Mouse (Mus musculus): ENCODE measurements around the gene Macrod2. TPM values are rescaled to one million over a fixed set of nuclear protein-coding genes. Genes with fewer than 3 reads are reported as not detected.

Macrod2 gene
- total RNA-seq, 2 experiments from 2014 or later, result 69.6 to 70.8 TPM

DNA sequence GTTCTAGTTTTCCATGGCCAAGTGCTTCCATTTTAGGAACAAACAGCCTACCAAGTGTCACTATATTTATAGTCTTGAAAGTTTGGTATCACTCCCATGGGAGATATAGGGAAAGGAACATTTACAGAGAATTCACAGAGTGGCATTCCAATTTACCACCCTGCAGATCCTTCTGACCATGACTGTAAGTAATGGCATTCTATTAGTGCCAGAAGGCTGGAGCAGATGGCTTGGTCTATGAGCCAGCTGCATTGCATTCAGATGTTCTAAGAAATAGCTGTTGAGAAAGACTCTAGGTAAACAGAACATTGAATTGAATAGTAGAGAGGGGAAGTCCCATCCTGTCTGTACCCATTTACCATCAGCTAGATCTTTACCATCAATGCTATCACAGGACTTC lies 1954.7 kb downstream of the Macrod2 start:
- DNase-seq (ENCODE audit: extremely low spot score in 1 of 2, low spot score in 2 of 2), result no peak
- intact Hi-C loops (cut with DNase I), result no loop called here

DNA sequence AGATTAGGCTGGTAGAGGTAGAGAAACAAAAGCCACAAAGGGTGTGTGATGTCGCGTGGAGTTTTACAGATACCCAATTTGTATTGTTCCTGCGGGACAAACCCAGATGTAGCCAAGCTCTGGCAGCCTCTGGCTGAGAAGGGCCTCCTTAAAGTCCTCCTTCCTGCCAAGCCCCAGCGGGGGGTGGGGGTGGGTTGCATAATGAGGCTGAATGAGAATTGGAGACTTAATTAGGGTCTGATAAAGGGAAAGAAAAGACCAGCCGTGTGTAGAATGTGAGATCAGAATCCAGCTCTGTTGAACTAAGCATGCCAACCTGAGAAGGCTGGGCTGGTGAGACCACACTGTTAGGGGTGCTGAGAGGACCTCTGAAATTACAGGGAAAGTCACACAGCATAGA lies 1967.8 kb downstream of the Macrod2 start:
- DNase-seq (ENCODE audit: extremely low spot score in 1 of 2, low spot score in 2 of 2), result peak; percentile 16 to 25
- intact Hi-C loops (cut with DNase I), result no loop called here

DNA sequence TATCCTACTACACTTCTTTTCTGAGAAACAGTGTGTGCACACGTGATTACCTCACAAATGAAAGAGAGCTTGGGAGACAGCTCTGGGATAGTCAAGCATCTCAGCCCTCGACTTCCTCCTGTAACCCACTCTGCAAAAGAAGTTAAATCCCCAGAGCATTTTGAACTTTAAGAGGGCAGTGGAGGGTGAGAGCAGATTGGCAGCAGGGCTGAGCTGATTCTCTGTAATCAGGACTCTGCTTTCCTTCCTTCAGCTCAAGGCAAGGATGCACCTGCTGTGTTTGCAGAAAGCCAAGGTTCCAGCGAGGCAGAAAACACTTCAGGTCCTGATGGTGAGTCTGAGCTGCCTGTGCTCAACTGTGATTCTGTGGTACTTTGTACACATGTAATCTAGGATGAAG lies 1978.9 kb downstream of the Macrod2 start:
- intact Hi-C loops (cut with DNase I), result no loop called here
- DNase-seq (ENCODE audit: extremely low spot score in 1 of 2, low spot score in 2 of 2), result no peak

DNA sequence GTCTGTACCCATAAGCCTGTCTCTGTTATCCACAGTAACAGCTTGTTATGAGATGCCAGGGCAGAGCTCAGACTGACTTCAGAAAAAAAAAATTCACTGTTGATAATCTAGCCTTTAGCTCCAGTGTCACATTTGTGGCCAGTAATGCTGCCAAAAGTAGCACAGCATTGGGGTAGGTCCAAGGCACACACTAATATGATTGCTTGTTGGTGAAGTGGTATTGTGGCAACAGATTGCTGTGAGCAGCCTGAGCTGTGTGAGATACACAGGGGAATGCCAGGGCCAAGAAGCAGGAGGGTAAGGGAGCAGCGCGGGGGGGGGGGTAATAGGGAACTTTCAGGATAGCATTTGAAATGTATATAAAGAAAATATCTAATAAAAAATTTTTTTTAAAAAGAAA lies 1985.5 kb downstream of the Macrod2 start:
- DNase-seq (ENCODE audit: extremely low spot score in 1 of 2, low spot score in 2 of 2), result no peak
- intact Hi-C loops (cut with DNase I), result no loop called here

DNA sequence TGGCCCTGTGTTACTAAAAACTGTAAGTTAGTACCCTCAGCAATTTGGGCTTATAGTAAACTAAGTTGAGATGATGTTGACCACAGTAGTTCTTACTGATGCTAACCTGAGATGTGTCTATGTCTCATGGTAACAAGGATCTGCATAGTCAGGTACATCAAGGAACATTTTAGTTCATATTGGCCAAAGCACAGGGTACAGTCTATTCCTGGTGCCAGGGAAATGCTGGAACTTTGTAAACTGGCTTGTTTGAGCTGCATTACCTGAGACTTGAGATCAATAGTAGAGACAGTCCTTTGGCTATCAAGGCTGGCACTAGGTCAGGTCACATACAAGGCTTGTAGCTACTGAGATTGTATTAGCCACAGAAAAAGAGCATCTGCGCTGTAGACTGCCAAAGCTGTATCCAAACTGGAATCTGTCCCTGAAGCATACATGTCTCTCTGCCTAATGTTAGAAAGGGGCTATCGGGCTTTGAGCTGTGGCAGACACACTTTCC lies 1986.0 kb downstream of the Macrod2 start:
- intact Hi-C loops (cut with DNase I), result no loop called here
- DNase-seq (ENCODE audit: extremely low spot score in 1 of 2, low spot score in 2 of 2), result no peak

DNA sequence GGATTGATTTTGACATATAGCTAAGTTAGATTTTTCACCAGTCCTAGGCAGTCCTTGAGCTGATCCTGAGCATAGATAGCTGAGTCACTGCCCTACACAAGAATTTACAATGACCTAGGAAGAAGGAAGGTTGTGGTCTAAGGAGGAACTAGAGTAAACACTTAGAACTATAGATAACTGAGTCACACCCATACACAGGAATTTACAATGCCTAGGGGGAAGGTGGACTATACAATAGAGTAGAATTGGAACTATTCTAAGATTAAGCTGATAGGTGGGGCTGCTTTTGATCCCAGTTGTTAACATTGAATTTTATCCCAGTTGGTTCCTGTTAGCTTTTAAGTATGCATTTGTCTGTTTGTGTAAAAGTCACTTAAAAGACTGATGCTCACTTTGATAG lies 1998.4 kb downstream of the Macrod2 start:
- intact Hi-C loops (cut with DNase I), result no loop called here
- DNase-seq (ENCODE audit: extremely low spot score in 1 of 2, low spot score in 2 of 2), result no peak

DNA sequence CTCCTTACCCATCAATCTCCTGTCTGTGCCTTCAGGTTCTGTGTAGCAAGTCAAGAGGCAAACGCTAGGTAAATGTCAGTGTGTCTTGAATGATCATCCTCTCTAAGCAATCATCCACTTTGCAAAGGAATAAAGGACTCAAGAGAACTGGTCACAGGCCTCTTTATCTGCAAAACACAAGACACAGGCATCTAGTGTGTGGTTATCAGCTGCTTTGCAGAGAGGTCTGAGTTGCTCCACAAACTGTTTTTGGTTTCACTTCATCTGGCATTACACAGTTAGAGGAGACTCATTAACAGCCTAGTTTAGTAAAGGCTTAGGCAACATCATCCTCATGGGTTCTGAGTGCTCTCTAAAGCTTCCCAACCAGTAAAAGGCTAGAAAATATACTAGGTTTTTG lies 2004.4 kb downstream of the Macrod2 start:
- DNase-seq (ENCODE audit: extremely low spot score in 1 of 2, low spot score in 2 of 2), result no peak
- intact Hi-C loops (cut with DNase I), result no loop called here

DNA sequence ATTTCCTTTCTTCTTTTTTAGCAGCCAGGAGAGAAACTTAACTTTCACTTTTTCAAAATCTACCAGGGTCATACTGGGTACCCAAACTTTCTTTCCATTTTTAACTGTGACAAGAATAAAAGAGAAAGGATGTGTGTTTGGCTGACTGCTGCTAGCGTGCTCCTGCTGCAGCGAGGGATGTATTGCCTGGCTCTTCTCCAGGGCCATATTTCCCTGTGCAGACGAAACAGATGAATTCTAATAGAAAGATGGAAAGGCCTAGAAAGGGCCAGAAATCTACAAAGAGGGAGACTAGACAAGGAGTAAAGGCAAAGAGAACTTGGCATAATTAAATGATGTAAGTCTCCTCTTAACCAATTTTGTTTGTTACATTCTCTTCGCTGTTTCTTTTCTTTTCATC lies 2005.7 kb downstream of the Macrod2 start:
- no peak for DNase-seq (ENCODE audit: extremely low spot score in 1 of 2, low spot score in 2 of 2)
- intact Hi-C loops (cut with DNase I), result no loop called here

DNA sequence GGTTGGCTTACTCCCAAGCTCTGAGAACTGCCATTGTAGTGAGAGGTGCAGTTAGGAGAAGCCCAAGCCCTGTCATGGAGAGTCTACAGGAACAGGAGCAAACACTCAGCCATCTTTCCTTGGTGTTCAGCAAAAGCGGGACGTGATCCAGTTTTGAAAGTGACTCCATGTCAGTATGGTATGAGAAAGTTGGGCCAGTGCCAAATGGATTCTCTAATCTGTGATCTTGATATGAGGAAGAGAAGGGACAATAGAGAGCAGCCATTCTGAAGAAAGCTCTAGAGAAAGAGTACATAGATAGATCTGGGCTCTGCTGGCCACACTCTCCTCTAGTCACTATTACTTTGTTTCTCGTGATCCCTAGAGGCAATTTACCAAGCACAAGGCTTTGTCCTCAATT lies 2006.2 kb downstream of the Macrod2 start:
- intact Hi-C loops (cut with DNase I), result no loop called here
- DNase-seq (ENCODE audit: extremely low spot score in 1 of 2, low spot score in 2 of 2), result no peak

DNA sequence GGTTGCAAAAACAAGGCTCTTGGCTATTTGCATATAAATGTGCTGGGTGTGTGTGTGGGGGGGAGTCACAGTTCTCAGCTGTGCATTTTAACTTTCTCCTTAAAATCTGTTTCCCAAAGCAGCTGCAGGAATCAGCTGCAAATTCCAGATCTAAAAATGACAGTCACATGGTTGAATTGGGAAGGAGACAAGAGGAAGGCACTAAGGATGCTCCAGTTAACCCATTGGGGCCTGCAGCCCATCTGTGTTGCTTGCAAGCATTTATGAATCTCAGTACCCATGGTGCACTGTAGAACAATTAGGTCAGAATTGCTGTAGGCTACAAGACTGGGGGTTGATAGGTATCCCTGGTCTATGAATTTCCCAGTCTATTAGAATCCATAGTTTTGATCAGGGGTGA lies 2008.3 kb downstream of the Macrod2 start:
- intact Hi-C loops (cut with DNase I), result no loop called here
- DNase-seq (ENCODE audit: extremely low spot score in 1 of 2, low spot score in 2 of 2), result peak; percentile 17 to 52

DNA sequence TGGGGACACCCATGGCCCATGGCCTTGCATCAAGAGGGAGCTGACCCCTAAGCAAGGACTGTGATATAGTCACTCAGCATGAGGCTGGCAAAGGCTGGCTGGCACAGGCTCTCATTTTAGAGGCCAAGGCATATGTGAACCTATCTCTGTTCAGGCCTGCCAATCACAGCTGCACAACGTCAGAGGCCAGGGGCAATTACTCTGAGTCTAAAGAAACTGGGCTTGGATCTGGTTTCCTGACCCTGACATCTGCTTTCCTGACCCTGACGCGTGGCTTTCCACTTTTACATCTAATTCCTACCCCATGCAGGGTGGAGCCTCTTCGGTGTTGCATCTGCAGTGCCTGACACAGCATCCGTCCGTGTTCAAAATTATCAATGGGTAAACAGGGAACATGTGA lies 2009.2 kb downstream of the Macrod2 start:
- no peak for DNase-seq (ENCODE audit: extremely low spot score in 1 of 2, low spot score in 2 of 2)
- intact Hi-C loops (cut with DNase I), result no loop called here

DNA sequence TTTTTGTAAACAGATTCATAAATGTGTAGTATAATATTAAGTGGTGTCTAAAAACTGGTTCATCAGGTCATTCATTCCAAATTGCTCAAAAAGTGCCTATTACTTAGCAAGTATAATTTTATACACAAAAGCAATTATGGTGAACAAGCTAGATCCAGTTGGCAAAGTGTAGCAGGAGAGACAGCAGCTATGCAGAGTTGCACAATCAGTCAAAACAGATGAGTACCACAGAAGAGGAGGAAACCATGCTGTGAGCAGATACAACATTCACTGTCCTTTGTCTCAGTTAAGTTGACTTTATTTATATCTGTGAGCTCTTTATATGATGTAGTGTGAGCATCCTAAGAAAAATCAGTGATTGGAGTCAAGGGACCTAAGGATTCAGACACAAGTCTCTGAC lies 2012.2 kb downstream of the Macrod2 start:
- intact Hi-C loops (cut with DNase I), result no loop called here
- DNase-seq (ENCODE audit: extremely low spot score in 1 of 2, low spot score in 2 of 2), result no peak

DNA sequence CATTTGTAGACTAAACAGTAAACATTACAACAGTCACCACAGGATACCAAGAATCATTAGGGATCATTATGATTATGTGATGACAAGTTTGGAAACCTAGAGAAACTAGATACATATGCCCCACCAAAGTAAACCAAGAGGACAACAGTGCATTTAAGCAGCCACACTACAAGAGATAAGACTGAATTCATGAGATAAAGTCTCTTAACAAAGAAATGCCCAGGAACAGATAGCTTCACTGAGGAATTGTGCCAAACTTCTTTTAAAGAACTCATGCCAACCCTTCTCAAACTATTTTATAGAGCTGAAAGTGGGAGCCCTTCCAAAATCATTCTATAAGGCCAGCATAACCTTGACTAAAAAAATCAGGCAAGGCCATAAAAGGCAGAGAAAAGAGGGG lies 2015.0 kb downstream of the Macrod2 start:
- intact Hi-C loops (cut with DNase I), result no loop called here
- no peak for DNase-seq (ENCODE audit: extremely low spot score in 1 of 2, low spot score in 2 of 2)

DNA sequence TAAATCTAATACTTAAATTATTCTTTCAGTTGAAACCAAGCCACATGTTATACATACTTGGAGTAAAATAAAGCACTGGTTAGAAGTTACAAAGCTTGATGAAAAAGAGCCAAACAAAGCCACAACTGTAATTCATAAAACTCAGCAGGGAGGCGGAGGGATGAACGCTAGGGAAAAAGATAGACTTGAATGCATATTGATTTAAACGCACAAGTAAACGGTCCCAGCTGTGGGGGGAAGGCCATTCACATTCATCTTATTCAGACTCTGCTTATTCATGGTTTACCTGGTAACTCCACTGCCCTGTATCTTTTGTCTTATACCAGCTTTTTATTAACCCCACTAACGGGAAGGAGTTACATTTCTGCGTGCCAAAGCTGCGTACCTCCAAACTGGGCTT lies 2038.0 kb downstream of the Macrod2 start:
- DNase-seq (ENCODE audit: extremely low spot score in 1 of 2, low spot score in 2 of 2), result no peak

DNA sequence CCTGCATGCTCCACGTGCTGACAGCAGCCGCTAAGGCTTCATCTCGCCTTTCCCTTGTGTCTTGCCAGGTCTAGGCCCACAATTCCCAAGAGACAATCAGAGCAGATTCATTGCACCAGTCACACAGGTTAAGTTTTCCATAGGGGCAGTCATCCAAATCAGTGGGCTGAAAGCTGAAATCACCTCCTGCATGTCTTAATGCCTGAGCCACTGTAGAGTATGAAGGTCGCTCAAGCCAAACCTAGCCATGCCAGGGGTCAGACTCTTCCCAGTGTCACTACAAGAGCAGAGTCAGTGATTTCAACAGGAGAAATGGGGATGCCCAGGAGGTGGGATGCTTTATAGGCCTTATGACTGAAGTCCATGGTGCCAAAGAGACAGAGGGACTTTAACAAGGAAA lies 2039.6 kb downstream of the Macrod2 start:
- intact Hi-C loops (cut with DNase I), result no loop called here
- DNase-seq (ENCODE audit: extremely low spot score in 1 of 2, low spot score in 2 of 2), result no peak

More for the DNA sequence above, 2038.0 kb downstream of the Macrod2 start:
- intact Hi-C loops (cut with DNase I), result no loop called here

DNA sequence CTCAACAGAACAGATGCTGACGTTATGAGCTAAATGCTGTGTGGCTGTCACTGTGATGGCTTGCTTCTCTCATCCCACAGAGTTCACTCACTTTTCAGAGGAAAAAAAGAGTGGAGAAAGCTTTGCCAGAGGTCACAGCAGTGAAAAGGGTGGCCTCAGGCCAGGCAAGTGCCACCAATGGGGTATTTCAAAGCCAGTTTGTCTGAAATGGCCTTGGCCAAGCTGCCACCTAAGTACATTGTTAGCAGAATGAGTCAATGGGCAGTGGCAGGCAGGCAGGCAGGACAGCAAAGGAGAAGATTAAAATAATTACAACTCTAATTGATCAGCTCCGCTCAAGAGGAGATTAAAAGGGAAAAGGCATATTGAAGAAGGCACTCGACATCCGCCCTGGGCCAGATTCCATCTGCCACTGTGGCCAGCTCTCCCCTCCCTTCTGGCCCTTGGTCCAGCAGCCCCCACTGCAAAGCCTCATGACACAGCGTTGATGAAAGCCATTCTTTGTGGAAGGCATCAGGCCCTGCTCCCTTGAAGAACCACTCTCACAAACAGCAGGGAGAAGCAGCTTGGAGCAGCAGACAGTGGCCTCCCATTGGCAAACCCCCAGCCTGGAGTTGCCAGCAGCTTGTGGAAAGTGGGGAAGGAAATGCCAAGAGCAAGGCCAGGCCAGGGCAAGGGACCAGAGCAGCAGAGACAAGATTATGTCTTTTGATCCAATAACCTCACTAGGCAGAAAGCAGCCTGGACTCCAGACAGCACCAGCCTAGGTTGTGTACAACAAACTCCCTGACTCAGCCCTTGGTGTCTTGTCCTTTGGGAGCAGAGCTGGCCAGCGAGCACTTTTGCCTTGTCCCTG lies 2042.7 kb downstream of the Macrod2 start:
- intact Hi-C loops (cut with DNase I), result no loop called here

More for the DNA sequence above, 2042.7 kb downstream of the Macrod2 start:
- DNase-seq (ENCODE audit: extremely low spot score in 1 of 2, low spot score in 2 of 2), result peak; percentile 38 to 51

Other genes with a start within 250 kb of the Macrod2 start
- not detected for gene Gm17374, start 243.3 kb upstream of the Macrod2 start, total RNA-seq (2021)
- 10 to 100 TPM; 19.3 to 20.4 TPM for gene Esf1, start 224.7 kb upstream of the Macrod2 start, total RNA-seq (2021)
- gene Ndufaf5, start 224.7 kb upstream of the Macrod2 start, total RNA-seq (2021), result 10 to 100 TPM; 53.8 to 59.0 TPM
- gene Sel1l2, start 5.6 kb upstream of the Macrod2 start, total RNA-seq (2021), result not detected